In genomic region chr1:22572720-22573119, GRCm38 (mm10) we compare ENCODE assay signal across 22 mouse cellular contexts.
DNase-seq lines count a peak whose midpoint lies in the region; ATAC-seq and TF ChIP-seq lines count a peak whose summit lies in the region.
"Had no signal": no experiment of that assay in that cellular context is flagged by ENCODE, and none has a peak within 500 bp of the region (broad histone marks: within the 10 kb centered on the region; RNA-seq: fewer than 3 reads in every experiment).

No protein-coding gene starts in this region.

- H3K4me1 ChIP-seq in forebrain, embryonic 14.5 days (ENCODE audit: control insufficient read depth, insufficient read depth, low read length), result no peaks in the 10 kb centered on the region
- H3K4me1 ChIP-seq in forebrain, embryonic 15.5 days, result no peaks in the 10 kb centered on the region
- no peaks in the 10 kb centered on the region for H3K4me1 ChIP-seq in hindbrain, embryonic 13.5 days (replicated peaks)
- no peaks in the 10 kb centered on the region for H3K4me1 ChIP-seq in hindbrain, embryonic 11.5 days (replicated peaks; ENCODE audit: control insufficient read depth, insufficient read depth, low read length)
- H3K4me1 ChIP-seq in midbrain, embryonic 12.5 days, result no peaks in the 10 kb centered on the region
- H3K4me1 ChIP-seq in midbrain, embryonic 15.5 days, result no peaks in the 10 kb centered on the region
- no peaks in the 10 kb centered on the region for H3K4me1 ChIP-seq in hindbrain, postnatal 0 days (ENCODE audit: insufficient read depth, low read length)
- H3K4me1 ChIP-seq: embryonic facial prominence, embryonic 13.5 days; embryonic facial prominence, embryonic 15.5 days had no signal

- H3K4me3 ChIP-seq in forebrain, embryonic 14.5 days (ENCODE audit: low read depth, low read length), result no peak overlapping the region
- H3K4me3 ChIP-seq in forebrain, embryonic 15.5 days, result no peak overlapping the region
- H3K4me3 ChIP-seq in hindbrain, embryonic 13.5 days, result no peak overlapping the region
- no peak overlapping the region for H3K4me3 ChIP-seq in hindbrain, embryonic 11.5 days (ENCODE audit: low read depth, low read length)
- H3K4me3 ChIP-seq in midbrain, embryonic 12.5 days, result no peak overlapping the region
- no peak overlapping the region for H3K4me3 ChIP-seq in midbrain, embryonic 15.5 days
- H3K4me3 ChIP-seq in hindbrain, postnatal 0 days (ENCODE audit: low read length), result no peak overlapping the region
- H3K4me3 ChIP-seq: embryonic facial prominence, embryonic 13.5 days; embryonic facial prominence, embryonic 15.5 days; erythroblast, embryonic 14.5 days had no signal

- no peaks in the 10 kb centered on the region for H3K9me3 ChIP-seq in forebrain, embryonic 14.5 days (replicated peaks; ENCODE audit: control insufficient read depth, low read length)
- H3K9me3 ChIP-seq in forebrain, embryonic 15.5 days, result no peaks in the 10 kb centered on the region
- H3K9me3 ChIP-seq in hindbrain, embryonic 13.5 days, result no peaks in the 10 kb centered on the region
- no peaks in the 10 kb centered on the region for H3K9me3 ChIP-seq in hindbrain, embryonic 11.5 days (ENCODE audit: control insufficient read depth, low read length)
- H3K9me3 ChIP-seq in midbrain, embryonic 12.5 days, result no peaks in the 10 kb centered on the region
- H3K9me3 ChIP-seq in midbrain, embryonic 15.5 days, result no peaks in the 10 kb centered on the region
- no peaks in the 10 kb centered on the region for H3K9me3 ChIP-seq in hindbrain, postnatal 0 days (ENCODE audit: low read length)
- H3K9me3 ChIP-seq: embryonic facial prominence, embryonic 13.5 days; embryonic facial prominence, embryonic 15.5 days had no signal

- H3K36me3 ChIP-seq in forebrain, embryonic 14.5 days (ENCODE audit: control insufficient read depth, insufficient read depth, low read length), result no peaks in the 10 kb centered on the region
- H3K36me3 ChIP-seq in forebrain, embryonic 15.5 days, result no peaks in the 10 kb centered on the region
- H3K36me3 ChIP-seq in hindbrain, embryonic 13.5 days, result no peaks in the 10 kb centered on the region
- no peaks in the 10 kb centered on the region for H3K36me3 ChIP-seq in hindbrain, embryonic 11.5 days (ENCODE audit: control insufficient read depth, insufficient read depth, low read length)
- H3K36me3 ChIP-seq in midbrain, embryonic 12.5 days, result no peaks in the 10 kb centered on the region
- H3K36me3 ChIP-seq in midbrain, embryonic 15.5 days (replicated peaks), result no peaks in the 10 kb centered on the region
- H3K36me3 ChIP-seq in hindbrain, postnatal 0 days (ENCODE audit: insufficient read depth, low read length), result no peaks in the 10 kb centered on the region
- H3K36me3 ChIP-seq: embryonic facial prominence, embryonic 13.5 days; embryonic facial prominence, embryonic 15.5 days had no signal

- no peak for TF ChIP-seq CTCF in hindbrain, postnatal 0 days (IDR thresholded peaks at IDR 0.05; ENCODE audit: low read depth)

- DNase-seq in forebrain, embryonic 14.5 days (ENCODE audit: low spot score), result no peak
- no peak for DNase-seq in hindbrain, embryonic 11.5 days (ENCODE audit: low spot score)
- DNase-seq in hindbrain, postnatal 0 days (ENCODE audit: low spot score), result no peak
- no peak for DNase-seq in kidney, adult 9 months
- DNase-seq: adrenal gland, adult 2 months; adrenal gland, postnatal 10 days; adrenal gland, postnatal 25 days; cerebellum, adult 11 months; cerebellum, adult 18-20 months; cerebellum, adult 8-10 months; cerebellum, adult 9-11 months; cerebellum, postnatal 14 days; cerebellum, postnatal 36 days; embryo, embryonic 11 days had no signal

- no peak overlapping the region for H3K27ac ChIP-seq in forebrain, embryonic 14.5 days (ENCODE audit: low read depth, low read length)
- H3K27ac ChIP-seq in forebrain, embryonic 15.5 days (replicated peaks), result no peak overlapping the region
- no peak overlapping the region for H3K27ac ChIP-seq in hindbrain, embryonic 13.5 days
- no peak overlapping the region for H3K27ac ChIP-seq in hindbrain, embryonic 11.5 days (ENCODE audit: low read depth, low read length)
- no peak overlapping the region for H3K27ac ChIP-seq in midbrain, embryonic 12.5 days (replicated peaks)
- no peak overlapping the region for H3K27ac ChIP-seq in midbrain, embryonic 15.5 days
- H3K27ac ChIP-seq in hindbrain, postnatal 0 days, result no peak overlapping the region
- H3K27ac ChIP-seq: embryonic facial prominence, embryonic 13.5 days; embryonic facial prominence, embryonic 15.5 days had no signal

- WGBS in forebrain, embryonic 14.5 days, result 97% methylated on average over 1 of the region's 1 CpGs
- WGBS in forebrain, embryonic 15.5 days, result 88% methylated on average over 1 of the region's 1 CpGs
- 88% methylated on average over 1 of the region's 1 CpGs for WGBS in hindbrain, embryonic 13.5 days
- 95% methylated on average over 1 of the region's 1 CpGs for WGBS in hindbrain, embryonic 11.5 days
- WGBS in midbrain, embryonic 12.5 days, result 75% methylated on average over 1 of the region's 1 CpGs
- WGBS in midbrain, embryonic 15.5 days, result 97% methylated on average over 1 of the region's 1 CpGs
- WGBS in hindbrain, postnatal 0 days, result 100% methylated on average over 1 of the region's 1 CpGs

- ATAC-seq in forebrain, embryonic 14.5 days, result 0 out of 2 replicates have a peak, but pooled peaks have one; percentile 23
- ATAC-seq in forebrain, embryonic 15.5 days (replicated peaks), result no peak
- peak; percentile 39; the same call in 1 of the 2 replicates for ATAC-seq in hindbrain, embryonic 13.5 days (ENCODE audit: low FRiP score)
- no peak for ATAC-seq in hindbrain, embryonic 11.5 days (ENCODE audit: low FRiP score)
- 0 out of 2 replicates have a peak, but pooled peaks have one; percentile 16 for ATAC-seq in midbrain, embryonic 12.5 days (ENCODE audit: low FRiP score, low read depth)
- ATAC-seq in midbrain, embryonic 15.5 days (replicated peaks), result no peak; the same call in 1 of the 2 replicates
- peak; percentile 56; the same call in 1 of the 2 replicates for ATAC-seq in hindbrain, postnatal 0 days
- ATAC-seq: forebrain, embryonic 16.5 days had no signal

- no peaks in the 10 kb centered on the region for H3K27me3 ChIP-seq in forebrain, embryonic 14.5 days (replicated peaks; ENCODE audit: control insufficient read depth, insufficient read depth, low read length)
- H3K27me3 ChIP-seq in forebrain, embryonic 15.5 days, result no peaks in the 10 kb centered on the region
- no peaks in the 10 kb centered on the region for H3K27me3 ChIP-seq in hindbrain, embryonic 13.5 days
- H3K27me3 ChIP-seq in hindbrain, embryonic 11.5 days (ENCODE audit: control insufficient read depth, insufficient read depth, low read length), result no peaks in the 10 kb centered on the region
- H3K27me3 ChIP-seq in midbrain, embryonic 12.5 days, result no peaks in the 10 kb centered on the region
- H3K27me3 ChIP-seq in midbrain, embryonic 15.5 days (replicated peaks), result no peaks in the 10 kb centered on the region
- no peaks in the 10 kb centered on the region for H3K27me3 ChIP-seq in hindbrain, postnatal 0 days (ENCODE audit: insufficient read depth, low read length)
- H3K27me3 ChIP-seq: embryonic facial prominence, embryonic 13.5 days; embryonic facial prominence, embryonic 15.5 days had no signal

- no peak overlapping the region for H3K9ac ChIP-seq in forebrain, embryonic 14.5 days (ENCODE audit: low read length)
- H3K9ac ChIP-seq in forebrain, embryonic 15.5 days (replicated peaks), result no peak overlapping the region
- H3K9ac ChIP-seq in hindbrain, embryonic 13.5 days, result no peak overlapping the region
- H3K9ac ChIP-seq in hindbrain, embryonic 11.5 days (ENCODE audit: low read depth, low read length), result no peak overlapping the region
- H3K9ac ChIP-seq in midbrain, embryonic 12.5 days (replicated peaks), result no peak overlapping the region
- H3K9ac ChIP-seq in midbrain, embryonic 15.5 days, result no peak overlapping the region
- H3K9ac ChIP-seq in hindbrain, postnatal 0 days (replicated peaks; ENCODE audit: low read length), result no peak overlapping the region
- H3K9ac ChIP-seq: embryonic facial prominence, embryonic 13.5 days; embryonic facial prominence, embryonic 15.5 days had no signal

- H3K4me2 ChIP-seq in forebrain, embryonic 14.5 days (ENCODE audit: low read length), result no peak overlapping the region
- no peak overlapping the region for H3K4me2 ChIP-seq in forebrain, embryonic 15.5 days (replicated peaks)
- H3K4me2 ChIP-seq in hindbrain, embryonic 13.5 days, result no peak overlapping the region
- H3K4me2 ChIP-seq in hindbrain, embryonic 11.5 days (replicated peaks; ENCODE audit: low read depth, low read length), result no peak overlapping the region
- H3K4me2 ChIP-seq in midbrain, embryonic 12.5 days (replicated peaks), result no peak overlapping the region
- no peak overlapping the region for H3K4me2 ChIP-seq in midbrain, embryonic 15.5 days
- H3K4me2 ChIP-seq in hindbrain, postnatal 0 days (ENCODE audit: low read depth, low read length), result no peak overlapping the region
- H3K4me2 ChIP-seq: embryonic facial prominence, embryonic 13.5 days; embryonic facial prominence, embryonic 15.5 days had no signal

Comparison
In these comparisons a context has a peak if more than half of its experiments do, and no peak if none do; other contexts are left out.
1. ATAC-seq: peak in forebrain, embryonic 14.5 days (single experiment), hindbrain, embryonic 13.5 days (single experiment), midbrain, embryonic 12.5 days (single experiment) and hindbrain, postnatal 0 days (single experiment); none in forebrain, embryonic 15.5 days (single experiment), hindbrain, embryonic 11.5 days (single experiment) and midbrain, embryonic 15.5 days (single experiment).